Mouse (Mus musculus) left cerebral cortex, postnatal 25 days (tissue): ENCODE results near the gene Tex261. TPM values are rescaled to one million over a fixed set of nuclear protein-coding genes. Genes with fewer than 3 reads are reported as not detected.

Experiments used
- DNase-seq, 2 experiments: peaks; one replicate each; pipeline ENCODE4 v3.0.0; 2022; ENCODE audit warnings: low spot score in 2 of 2, mixed read lengths in 1 of 2
- intact Hi-C: fragments of 180-260 bp; cut with DNase I; formaldehyde crosslinking; loops from one replicate; pipeline ENCODE4 v1.15.1; 2025
- total RNA-seq, 2 experiments: library from RNA; stranded (reverse); gene quantifications; 2 replicates each; pipeline ENCODE4 v1.2.3; 2021

The Tex261 gene
- total RNA-seq, 2 experiments from 2014 or later = 46.4 to 53.6 TPM

DNA sequence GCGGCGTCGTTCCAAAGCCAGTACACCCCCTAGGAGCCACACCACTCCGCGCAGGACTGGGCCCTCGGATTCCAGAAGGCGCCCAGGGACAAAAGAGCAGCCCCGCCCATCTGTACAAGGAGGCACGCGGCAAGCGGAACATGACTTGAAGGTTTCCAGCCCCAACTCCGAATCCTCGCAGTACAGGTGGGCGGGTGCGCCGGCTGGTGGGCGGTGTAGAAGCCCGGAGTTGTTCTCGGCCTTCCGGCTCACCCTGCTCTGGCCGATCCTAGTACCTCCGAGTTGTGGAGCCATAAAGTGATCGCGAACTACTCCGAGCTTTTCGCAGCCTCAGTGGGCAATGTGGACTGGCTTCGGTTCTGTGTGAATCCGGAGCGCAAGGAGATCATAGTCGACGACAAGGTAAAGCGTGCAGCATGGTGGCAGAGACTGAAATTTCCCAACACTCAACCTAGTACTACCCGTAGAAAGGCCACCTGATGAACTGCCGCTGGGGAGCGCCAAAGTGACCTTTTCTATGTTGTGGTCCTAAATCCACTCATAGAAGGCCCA is 12.7 kb downstream of the Tex261 start:
- intact Hi-C loops = no loop called here
- peak in 1 of 2 experiments; percentile 16 for DNase-seq

DNA sequence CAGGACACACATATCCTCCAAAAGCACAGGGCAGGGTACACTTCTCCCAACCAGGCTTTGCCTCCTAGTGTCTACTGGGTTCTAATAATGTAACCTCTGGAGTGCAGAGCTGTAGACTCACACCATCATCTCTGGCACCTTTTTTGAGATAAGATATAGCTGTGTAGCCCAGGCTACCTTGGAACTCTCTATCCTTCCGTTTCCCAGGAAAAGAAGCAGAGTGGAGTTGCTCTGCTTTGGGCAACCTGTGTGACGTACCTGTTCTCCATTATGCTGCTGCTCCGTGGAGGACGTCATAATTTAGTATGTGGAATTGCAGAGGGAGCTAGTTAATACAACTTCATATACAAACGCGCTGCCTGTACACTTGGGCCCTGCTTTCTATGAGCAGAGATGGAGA is 13.3 kb downstream of the Tex261 start, which contains the start of gene Ankrd53:
Gene Ankrd53 (plus strand): TSS at position 301 of the 400 bp plus-strand sequence.
- no peak for DNase-seq
- intact Hi-C loops = no loop called here

DNA sequence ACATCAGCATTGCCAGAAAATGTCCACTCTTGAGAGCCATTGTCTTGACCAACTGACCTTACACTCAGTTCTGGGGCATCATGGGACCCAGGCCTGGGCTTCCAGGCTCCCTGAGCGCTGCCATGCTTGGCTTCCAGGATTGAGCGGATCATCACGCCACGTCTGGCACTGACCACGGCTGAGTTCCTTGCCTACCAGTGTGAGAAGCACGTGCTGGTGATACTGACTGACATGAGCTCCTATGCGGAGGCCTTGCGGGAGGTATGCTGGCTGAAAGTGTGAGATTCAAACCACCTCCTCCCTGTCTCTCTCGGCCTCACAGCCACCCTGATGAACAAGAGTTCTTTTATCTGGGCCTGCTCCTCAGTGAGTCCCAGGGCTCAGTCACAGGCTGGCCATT is 19.6 kb downstream of the Tex261 start:
- no peak for DNase-seq

DNA sequence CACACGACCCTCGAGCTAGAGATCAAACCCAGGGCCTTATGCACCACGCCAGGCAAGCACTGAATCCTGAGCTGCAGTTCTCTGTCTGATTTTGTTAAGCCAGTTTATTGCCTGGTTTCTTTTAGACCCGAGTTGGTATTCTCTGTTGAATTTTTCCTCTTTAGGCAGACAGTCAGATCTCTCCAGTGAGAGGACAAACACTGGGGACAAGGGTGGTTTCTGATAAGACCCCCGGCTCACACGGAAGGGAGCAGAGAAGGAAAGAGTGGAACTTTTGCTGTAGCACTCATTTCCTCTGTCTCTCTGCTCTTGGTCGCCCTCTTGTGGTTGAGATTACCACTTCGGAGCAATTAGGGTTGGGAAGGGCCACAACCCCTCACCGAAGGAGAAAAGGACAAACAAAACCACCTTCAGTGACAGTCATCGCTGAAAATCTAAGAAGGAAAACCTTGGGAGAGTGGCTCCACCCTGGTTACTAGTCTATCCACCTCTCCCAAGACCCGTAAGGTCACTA is 25.4 kb downstream of the Tex261 start:
- intact Hi-C loops = loop anchor here (1.0 to 10.0 kb wide), 2 partner anchors 57 to 165 kb away; no protein-coding TSS in a partner anchor
- peak; percentile 27 to 45 for DNase-seq

More for the DNA sequence above, 19.6 kb downstream of the Tex261 start:
- intact Hi-C loops = loop anchor here (10.0 kb wide), 1 partner anchor 171 kb away; no protein-coding TSS in a partner anchor

DNA sequence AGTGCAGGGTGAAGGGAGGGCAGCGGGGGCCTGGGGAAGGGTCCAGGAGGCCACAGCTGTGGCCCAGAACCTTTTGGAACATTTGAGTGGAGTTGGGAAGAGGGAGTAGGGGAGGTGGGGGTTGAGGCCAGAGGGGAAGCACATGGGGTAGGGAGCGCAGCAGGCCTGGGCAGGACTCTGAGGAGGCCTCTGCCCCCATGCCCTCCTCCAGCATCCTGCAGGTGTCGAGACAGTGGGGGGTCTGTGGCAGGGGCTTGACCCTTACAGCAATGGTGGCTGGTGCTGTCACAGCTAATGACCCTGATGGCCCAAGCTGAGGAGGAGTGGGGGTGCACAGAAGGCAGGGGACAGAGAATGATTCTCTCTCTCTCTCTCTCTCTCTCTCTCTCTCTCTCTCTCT is 26.3 kb downstream of the Tex261 start:
- intact Hi-C loops = no loop called here

DNA sequence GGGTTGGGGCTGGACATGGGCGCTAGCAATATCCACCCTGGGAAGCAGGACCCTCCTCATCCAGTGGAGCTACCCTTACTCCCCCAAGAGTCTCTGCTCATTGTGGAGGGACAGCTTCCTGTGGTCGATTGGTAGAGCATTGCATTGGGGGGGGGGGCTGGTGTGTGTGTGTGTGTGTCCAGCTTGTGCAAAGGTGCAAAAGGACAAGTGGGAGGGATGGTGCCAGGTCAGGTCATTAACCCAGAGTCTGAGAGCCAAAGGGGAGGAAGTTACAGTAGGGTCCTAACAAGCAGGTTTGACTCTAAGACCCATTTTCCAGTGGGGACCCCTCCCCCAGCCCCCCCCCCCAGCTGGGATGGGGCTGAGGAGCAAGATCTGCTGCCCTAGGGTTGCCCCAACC is 30.1 kb downstream of the Tex261 start:
- DNase-seq = no peak
- intact Hi-C loops = no loop called here

More for the DNA sequence above, 26.3 kb downstream of the Tex261 start:
- no peak for DNase-seq

DNA sequence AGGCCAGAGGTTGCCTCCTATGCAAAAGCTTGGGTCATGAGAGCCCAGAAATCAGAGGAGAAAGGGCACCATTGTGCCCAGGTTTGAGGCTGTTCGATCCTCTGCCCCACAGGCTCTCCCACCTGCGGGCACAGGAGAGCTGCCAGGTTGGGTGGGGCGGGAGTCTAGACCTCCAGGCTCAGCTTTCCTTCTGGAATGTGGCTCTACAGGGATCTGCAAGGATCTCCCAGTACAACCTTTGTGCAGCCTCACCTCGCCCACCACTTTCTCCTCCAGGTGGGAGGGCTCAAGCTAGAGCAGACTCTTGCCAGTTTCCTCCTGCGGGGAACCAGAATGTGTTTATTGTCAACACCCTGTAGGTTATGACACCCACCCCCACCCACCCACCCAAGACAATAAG is 31.1 kb downstream of the Tex261 start:
- intact Hi-C loops = no loop called here
- no peak for DNase-seq

DNA sequence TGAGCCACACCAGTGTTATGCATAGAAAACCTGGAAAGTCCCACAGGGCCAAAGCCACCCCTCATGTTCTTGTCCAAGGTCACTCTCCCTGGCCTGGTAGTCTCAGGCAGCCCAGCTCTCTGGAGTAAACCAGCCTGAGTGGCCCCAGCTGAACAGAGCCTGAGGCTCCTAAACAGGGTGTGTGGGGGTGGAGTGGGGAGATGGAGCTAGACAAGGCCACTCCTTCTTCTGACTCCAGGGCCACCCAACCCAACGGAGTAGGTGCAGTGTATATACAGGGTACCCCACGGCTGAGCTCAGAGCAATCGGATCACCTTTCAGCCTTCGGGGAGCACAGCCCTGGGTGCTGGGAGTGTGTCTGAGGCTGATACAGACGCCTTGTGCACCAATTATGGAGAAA is 31.5 kb downstream of the Tex261 start:
- no peak for DNase-seq
- intact Hi-C loops = no loop called here

DNA sequence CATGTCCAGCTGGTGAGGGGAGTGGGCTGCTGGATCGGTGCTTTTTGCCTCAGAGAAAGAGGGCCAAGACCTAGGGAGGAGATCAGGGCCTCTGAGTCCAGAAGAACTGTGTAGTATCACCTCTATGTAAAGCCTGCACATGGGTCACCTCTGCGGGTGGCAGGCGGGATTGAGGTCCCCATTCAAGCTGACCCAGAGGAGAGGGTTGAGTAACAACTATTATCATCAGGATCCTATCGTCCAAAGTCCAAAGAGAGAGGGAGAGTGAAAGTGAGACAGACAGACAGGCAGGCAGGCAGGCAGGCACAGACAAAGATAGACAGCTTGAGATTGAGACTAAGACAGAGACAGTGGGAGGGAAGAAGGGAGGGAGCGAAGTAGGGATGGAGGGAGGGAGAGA is 32.4 kb downstream of the Tex261 start:
- no peak for DNase-seq
- intact Hi-C loops = no loop called here

DNA sequence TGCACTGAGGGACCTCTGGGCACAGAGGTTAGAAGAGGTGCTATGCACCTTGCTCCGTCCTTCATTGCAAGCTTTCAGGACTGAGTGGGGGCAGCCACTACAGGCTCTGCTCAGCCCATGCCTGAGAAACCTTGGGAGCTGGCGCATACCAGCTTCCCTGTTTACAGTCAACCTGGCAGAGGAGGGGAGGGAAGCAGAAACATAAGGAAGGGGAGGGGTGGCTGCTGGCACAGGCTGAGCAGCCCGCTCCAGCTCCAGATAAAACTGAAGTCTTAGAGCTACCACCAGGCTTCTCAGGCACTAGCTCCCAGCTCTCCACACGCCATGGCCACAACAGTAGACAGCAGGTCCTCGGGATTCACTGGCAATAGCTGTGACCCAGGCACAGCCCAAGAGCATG is 32.9 kb downstream of the Tex261 start, which contains the start of gene Atp6v1b1:
Gene Atp6v1b1 (plus strand): TSS at position 230 of the 400 bp plus-strand sequence.
- no peak for DNase-seq
- intact Hi-C loops = no loop called here

DNA sequence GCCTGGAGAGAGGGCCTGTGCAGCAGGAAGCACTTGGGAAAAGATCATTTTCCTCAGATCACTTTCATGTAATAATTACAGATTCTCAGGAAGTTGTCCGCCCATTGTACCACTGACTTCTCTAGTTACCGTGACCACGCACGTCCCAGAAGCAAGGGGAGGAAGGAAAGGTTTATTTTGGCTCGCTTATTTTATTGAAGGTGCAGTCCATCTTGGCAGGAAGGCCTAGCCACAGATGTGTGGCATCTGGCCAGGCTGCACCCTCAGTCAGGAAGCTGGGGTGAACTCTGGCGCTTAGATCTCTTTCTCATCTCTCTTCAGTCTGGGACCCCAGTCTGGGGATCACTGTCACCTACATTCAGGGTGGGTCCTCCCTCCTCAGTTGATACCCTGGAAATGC is 37.0 kb downstream of the Tex261 start:
- intact Hi-C loops = no loop called here
- no peak for DNase-seq

DNA sequence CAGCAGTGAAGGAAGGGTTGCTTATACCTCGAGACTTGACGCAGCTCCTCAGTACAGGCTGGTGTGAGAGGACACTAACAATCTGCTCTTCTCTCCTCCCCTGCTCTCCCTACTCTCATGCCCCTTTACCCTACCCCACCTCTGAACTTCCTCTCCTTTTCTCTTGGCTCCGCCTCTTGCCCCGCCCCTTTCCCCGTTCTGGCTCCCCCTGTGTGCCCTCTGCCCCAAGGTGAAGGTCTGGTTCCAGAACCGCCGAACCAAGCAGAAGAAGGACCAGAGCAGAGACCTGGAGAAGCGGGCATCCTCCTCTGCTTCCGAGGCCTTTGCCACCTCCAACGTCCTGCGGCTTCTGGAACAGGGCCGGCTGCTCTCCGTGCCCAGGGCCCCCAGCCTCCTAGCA is 38.3 kb downstream of the Tex261 start:
- no peak for DNase-seq
- intact Hi-C loops = no loop called here

DNA sequence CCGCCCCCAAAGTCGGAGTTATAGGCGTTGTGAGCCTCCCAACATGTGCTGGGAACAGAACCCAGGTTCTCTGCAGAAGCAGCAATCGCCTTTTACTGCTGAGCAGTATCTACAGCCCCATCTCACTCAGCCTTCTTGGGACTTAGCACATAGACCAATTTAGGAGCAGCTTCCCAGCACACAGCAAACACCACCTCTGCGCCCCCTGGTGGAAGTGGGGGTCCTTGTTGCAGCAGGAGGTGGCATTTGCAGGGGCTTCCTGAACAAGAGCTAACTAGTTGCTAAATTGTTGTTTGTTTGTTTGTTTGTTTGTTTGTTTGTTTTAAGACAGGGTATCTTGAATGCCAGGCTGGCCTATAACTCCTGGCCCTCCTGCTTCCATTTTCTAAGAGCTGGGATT is 44.5 kb downstream of the Tex261 start:
- no peak for DNase-seq
- intact Hi-C loops = no loop called here

DNA sequence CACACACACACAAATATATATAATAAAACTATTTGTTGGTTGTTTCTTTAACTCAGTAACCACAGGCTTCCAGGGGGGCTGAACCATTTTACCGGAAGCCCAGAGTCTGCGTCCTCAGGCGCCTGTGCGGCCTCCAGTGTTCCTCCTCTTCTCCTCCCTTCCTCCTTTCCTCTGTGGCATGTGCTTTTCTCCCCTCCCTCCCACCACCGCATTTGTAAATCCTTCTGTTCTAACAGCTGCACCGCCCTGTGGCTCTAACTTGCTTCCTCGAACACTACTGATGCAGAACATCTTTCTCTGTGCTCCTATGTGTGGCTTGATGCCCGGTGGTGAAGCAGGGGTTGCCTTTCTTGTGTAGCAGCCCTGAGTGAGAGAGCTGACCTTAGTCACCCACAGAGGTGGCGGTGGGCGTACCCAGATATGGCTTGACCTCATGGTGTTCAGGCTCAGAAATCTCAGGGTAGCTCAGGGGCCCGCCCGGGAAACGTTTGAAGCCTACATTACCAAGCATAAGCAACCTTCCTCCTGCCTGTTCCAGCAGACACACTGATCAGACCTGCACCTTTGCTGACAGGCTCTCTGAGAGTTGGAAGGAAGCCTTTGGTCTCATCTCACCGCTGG is 46.2 kb downstream of the Tex261 start:
- no peak for DNase-seq
- intact Hi-C loops = loop anchor here (5.0 kb wide), 1 partner anchor 37 kb away; no protein-coding TSS in a partner anchor

DNA sequence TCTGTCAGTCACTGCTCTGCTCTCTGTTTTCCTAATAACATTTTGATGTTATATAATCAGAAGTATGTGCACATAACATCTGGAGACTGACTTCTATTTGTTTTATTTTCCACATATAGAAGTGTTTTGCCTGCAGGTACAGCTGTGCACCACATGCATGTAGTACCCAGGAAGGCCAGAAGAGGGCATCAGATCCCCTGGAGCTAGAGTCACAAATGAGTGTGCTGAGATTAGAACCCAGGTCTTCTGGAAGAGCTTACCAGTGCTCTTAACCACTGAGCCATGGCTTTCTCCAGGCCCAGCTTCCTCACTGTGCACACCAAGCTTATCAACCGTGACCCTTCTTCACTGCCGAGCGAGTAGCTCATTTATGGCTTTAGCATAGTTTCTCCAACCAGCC is 47.1 kb downstream of the Tex261 start:
- intact Hi-C loops = loop anchor here (5.0 kb wide), 1 partner anchor 36 kb away; no protein-coding TSS in a partner anchor
- no peak for DNase-seq

DNA sequence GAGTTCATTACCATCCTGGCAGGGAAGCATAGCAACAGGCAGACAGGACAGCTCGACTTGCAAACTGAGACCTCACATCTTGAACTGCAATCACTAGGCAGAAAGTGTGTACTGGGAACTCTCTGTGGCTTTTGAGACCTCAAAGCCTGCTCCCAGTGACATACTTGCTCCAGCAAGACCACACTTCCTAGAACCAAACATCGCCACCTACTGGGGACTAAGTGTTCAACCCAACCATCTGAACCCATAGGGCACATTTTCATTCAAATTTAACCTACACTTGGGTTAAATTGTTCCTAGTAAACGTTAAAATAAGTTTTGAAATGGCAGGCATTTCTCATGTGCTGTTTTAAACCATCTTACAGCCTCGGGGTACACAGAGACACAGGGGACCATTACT is 48.4 kb downstream of the Tex261 start:
- DNase-seq = no peak

DNA sequence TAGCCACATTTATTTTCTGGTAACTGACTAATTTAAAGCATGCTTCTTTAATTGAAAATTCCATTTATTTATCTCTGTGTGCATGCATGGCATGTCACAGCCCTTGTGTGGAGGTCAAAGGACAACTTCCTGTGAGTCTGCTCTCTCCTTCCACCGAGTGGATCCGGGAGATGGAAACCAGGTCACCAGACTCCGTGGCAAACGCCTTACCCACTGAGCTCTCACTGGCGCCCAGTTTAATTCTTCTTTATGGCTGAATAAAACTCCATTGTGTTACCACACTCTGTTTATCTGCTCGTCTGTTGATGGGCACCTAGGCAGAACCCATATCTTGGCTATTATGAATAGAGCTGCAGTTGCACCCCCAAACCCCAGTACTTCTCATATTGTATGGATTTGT is 53.1 kb downstream of the Tex261 start:
- DNase-seq = no peak
- intact Hi-C loops = no loop called here

More for the DNA sequence above, 48.4 kb downstream of the Tex261 start:
- intact Hi-C loops = loop anchor here (5.0 kb wide), 1 partner anchor 35 kb away; no protein-coding TSS in a partner anchor
